Mouse (Mus musculus) E14TG2a.4 (cell line): ENCODE measurements at regions not wholly inside any gene's neighbourhood (a gene's known extent, or its start where the extent isn't known, plus 50 kb on each side); places are given as distances from the start of the nearest gene placed in this dataset.

Experiments used
- CTCF ChIP-seq: conservative IDR thresholded peaks from 2 replicates; pipeline ENCODE4 v1.5.1; 2014; ENCODE audit warnings: low read length
- POU5F1 ChIP-seq: IDR thresholded peaks from 2 replicates; pipeline ENCODE4 v1.6.1; 2014; ENCODE audit warnings: low read length, borderline replicate concordance

DNA sequence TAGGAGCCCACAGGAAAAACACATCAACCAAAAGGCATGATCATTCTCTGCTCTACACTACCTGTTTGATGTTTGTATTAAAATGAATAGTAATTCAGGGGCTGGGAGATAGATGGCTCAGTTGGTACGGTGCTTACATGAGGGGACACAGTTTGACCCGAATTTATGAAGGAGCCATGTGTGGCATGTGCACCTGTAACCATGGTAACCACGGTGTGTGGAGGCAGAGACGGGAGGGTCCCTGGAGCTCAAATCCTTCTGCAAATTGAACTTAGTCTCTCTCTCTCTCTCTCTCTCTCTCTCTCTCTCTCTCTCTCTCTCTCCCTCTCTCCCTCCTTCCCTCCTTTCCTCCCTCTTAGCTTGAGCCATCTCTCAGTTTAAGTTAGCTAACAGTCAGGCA, 139.1 kb upstream of the Mdm1 start:
- no peak for TF ChIP-seq CTCF
- no peak for TF ChIP-seq POU5F1
